Mouse (Mus musculus) CD4-positive, CD25-positive, alpha-beta regulatory T cell, adult 4 months (primary cell): Measurements from ENCODE around the gene Acd. TPM values are rescaled to one million over a fixed set of nuclear protein-coding genes. Genes with fewer than 3 reads are reported as not detected.

Source experiments
- ATAC-seq: one replicate; pipeline ENCODE4 v1.8.0; 2017
- polyA plus RNA-seq, 2 experiments: library from polyadenylated mRNA; unstranded; fragments of 100-300 nt; shearing (Covaris generic); gene quantifications; one replicate each; pipeline ENCODE4 v1.2.1; 2017

The Acd gene
- polyA plus RNA-seq, 2 experiments from 2014 or later: 70.0 to 102 TPM

- ATAC-seq: peak; percentile 58
Measured at GRCm38 (mm10) chr8:105700566-105700965, 336 bp downstream of the Acd start.

- ATAC-seq: no peak
Measured at GRCm38 (mm10) chr8:105699488-105700215, 1.2 kb downstream of the Acd start.

DNA sequence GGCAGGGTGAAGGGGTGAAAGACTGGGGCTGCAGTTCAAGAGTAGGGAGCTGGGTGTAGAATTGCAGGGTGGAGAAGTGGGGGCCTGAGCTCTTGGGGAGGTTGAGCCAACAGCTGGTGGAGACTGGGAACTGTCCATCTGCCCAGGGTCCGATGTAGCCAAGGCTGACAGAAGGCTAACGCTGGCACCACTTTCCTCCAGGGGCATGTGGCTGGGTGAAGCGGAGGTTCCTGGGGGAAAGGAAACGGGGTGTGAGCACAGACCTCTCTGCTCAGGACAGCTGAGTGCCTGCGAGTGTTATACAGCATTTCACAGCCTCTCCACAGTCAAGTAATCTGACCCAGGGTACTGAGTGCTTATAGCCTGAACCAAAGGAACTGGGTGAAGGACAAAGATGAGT is 2.2 kb downstream of the Acd start:
- no peak for ATAC-seq

- no peak for ATAC-seq
Measured at GRCm38 (mm10) chr8:105697196-105697780, 3.6 kb downstream of the Acd start.

DNA sequence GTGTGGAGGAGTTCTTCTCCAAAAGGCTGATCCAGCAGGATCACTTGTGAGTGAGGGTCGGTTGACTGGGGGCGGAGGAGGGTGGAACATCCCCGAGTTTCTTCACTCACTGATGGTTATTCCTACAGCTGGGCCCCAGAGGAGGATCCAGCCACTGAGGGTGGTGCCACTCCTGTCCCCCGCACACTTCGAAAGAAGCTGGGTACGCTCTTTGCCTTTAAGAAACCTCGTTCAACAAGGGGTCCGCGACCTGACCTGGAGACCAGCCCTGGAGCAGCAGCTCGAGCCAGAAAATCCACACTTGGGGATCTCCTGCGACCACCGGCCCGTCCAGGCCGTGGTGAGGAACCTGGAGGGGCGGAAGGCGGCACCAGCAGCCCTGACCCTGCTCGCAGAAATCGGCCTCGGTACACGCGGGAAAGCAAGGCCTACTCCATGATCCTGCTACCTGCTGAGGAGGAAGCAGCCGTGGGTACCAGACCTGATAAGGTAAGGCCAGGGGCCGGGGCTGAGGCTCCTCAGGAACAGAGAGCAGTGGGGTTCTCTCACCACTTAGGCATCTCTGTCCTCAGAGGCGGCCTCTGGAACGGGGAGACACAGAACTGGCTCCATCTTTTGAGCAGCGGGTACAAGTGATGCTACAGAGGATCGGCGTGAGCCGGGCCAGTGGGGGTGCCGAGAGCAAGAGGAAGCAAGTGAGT is 5.7 kb downstream of the Acd start:
- ATAC-seq: no peak

- ATAC-seq: no peak
Measured at GRCm38 (mm10) chr8:105694051-105694799, 6.7 kb downstream of the Acd start.

- no peak for ATAC-seq
Measured at GRCm38 (mm10) chr8:105693648-105694047, 7.3 kb downstream of the Acd start.

DNA sequence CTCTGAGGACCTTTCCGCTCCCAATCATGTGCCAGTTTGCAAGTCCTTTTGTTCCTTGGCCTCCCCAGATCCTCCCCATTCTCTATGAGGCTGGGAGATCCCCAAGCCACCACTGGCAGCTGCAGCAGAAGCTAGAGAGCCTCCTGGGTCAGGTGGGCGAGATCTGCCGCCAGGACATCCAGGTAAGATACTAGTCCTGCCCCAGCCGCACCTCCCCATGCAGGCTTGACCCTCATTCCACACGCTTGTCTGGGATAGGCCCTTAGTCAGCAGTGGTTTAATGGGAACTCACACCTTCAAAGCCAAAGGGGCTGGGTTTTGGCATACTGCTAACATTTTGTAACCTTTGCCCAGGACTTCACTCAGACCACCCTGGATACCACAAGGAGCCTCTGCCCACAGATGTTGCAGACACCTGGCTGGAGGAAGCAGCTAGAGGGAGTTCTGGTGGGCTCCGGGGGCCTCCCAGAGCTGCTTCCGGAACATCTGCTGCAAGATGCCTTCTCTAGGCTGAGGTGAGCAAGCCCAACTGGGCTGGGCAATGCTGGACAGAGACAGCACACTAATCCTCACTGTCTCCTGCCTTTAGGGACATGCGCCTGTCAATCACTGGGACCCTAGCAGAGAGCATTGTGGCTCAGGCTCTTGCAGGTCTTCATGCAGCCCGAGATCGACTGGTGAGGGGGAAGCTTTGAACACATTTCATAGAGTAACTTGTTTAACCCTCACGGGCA is 8.3 kb downstream of the Acd start:
- ATAC-seq: no peak

DNA sequence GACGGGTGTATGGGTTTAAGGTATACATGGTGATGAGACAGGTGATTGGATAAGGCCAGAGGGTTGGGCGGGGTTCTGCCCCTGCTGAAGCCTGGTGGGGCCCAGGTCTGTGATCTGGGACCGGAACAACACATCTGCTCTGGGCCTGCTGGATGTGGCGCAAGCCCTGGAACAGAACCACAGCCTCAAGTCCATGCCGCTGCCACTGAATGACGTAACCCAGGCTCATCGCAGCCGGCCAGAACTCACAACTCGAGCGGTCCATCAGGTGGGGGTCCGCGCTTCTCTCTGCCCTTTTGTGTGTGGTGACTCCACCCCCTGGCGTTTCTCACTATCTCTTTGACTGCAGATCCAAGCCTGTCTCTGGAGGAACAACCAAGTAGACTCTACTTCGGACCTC is 9.9 kb downstream of the Acd start:
- ATAC-seq: no peak

GRCm38 (mm10) chr8:105689983-105690360 is 10.9 kb downstream of the Acd start:
- ATAC-seq: no peak

GRCm38 (mm10) chr8:105689256-105689982 is 11.5 kb downstream of the Acd start:
- no peak for ATAC-seq

GRCm38 (mm10) chr8:105688242-105688752 is 12.6 kb downstream of the Acd start:
- ATAC-seq: no peak

- ATAC-seq: no peak
Measured at GRCm38 (mm10) chr8:105687512-105687911, 13.4 kb downstream of the Acd start.

GRCm38 (mm10) chr8:105686551-105686950 is 14.4 kb downstream of the Acd start:
- ATAC-seq: peak; percentile 16

DNA sequence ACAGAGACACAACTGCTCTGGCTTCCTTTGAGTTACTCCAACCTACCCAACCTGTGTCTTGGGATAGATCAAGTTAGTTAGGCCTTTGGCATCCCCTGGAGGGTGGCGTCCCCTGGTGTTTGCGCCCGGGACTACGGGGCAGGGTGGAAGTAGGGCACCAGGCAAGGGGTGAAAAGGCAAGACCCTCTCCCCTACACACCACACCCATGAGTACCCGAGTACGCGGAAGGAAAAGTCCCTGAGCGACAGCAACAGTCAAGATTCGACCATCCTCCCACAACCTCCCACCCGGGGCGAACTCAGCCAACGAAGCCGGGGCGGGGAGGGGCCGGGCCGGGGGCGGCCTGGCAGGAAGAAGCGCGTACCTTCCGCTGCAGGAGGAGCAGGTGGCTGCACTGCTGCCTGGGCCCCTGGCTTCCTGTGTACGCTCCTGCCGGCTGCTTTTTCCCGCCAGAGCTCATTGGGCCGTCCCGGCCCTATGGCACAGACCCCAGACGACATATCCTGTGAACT is 15.1 kb downstream of the Acd start, which contains the start of gene Carmil2:
TSS of gene Carmil2 (plus strand) at position 479 of the 513 bp plus-strand sequence.
- peak; percentile 88 for ATAC-seq

DNA sequence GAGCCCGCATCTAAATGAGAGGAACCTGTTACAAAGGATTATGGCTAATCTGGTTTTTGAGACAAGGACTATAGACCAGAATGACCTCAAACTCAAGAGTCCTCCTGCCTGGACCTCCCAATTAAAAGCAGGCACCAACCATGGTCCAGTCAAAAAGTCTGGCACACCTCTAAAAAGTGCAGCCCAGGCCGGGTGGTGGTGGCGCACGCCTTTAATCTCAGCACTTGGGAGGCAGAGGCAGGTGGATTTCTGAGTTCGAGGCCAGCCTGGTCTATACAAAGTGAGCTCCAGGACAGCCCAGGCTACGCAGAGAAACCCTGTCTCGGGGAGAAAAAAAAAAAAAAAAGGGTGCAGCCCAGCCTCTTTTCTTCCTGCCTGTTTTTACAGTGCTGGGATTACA is 15.6 kb downstream of the Acd start:
- no peak for ATAC-seq

GRCm38 (mm10) chr8:105677891-105678290 is 23.0 kb downstream of the Acd start:
- ATAC-seq: no peak

GRCm38 (mm10) chr8:105661167-105661566 is 39.7 kb downstream of the Acd start:
- peak; percentile 89 for ATAC-seq

DNA sequence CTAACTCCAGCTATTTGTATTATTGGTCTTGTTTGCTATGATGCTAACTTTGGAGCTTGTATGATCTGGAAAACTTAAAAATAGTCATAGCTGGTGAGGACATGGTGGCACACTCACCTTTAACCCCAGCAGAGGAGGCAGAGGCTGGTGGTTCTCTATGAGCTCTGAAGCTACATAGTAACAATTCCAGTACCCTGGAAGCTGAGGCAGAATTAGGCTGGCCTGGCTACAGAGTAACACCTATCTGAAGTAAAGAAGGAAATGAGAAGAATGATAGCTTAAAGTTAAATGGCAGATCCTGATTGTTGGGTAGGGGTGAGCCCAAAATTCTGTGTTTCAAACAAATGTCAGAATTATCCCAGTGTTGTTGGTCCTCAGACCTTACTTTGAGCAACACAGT is 43.3 kb downstream of the Acd start:
- no peak for ATAC-seq

GRCm38 (mm10) chr8:105648929-105649328 is 52.0 kb downstream of the Acd start:
- ATAC-seq: no peak
